Mouse (Mus musculus) lung, postnatal 0 days (tissue): ENCODE data around the gene Krba1.

ENCODE experiments used
- CTCF ChIP-seq: IDR thresholded peaks from 2 replicates; pipeline ENCODE4 v1.5.1; 2016; ENCODE audit warnings: antibody characterized with exemption, mild to moderate bottlenecking
- EP300 ChIP-seq: IDR thresholded peaks from 2 replicates; pipeline ENCODE4 v1.6.1; 2016; ENCODE audit warnings: antibody characterized with exemption, mild to moderate bottlenecking, control low read depth

DNA sequence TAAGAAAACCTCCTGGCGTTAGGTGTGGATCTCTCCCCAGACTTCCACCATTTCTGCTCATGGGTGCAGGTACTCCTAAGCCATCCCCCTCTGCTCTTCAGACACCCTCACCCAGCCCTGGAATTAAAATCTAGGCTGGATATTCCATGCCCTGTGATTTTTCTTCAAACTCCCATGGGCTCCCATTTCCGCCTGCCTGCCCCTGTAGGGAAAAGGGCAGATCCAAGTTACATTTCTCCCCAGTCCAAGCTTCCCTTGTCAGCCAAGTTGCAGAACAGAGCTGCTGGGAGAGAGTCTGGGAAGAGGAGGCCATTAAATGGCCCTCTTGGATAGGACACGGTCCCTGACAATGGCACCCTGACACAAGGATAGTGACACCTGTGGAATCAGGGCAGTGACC is 50.9 kb downstream of the Krba1 start:
- TF ChIP-seq EP300 (no peak), CTCF (no peak)
